ENCODE assay signal across 20 mouse cellular contexts in the genomic region with DNA sequence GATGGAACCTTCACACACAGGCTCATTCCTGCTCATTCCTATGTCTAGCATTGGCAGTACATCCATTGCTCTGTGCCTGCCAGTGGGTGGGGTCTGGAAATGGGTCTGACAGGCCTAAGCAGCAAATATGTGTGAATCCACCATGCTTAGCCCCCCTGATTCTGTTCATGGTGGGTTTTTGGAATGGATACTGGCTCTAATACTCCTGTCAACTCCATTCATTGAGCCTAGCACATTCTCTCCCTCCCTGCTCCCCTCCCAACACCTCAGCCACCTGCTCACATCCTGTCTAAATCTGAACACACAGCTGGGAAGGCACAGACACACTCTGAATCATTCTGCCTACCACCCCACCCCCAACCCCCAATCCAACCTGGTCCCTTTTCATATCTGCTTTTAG.
DNase-seq lines count a peak whose midpoint lies in the region; ATAC-seq lines count a peak whose summit lies in the region.
"Had no signal": no experiment of that assay in that cellular context is flagged by ENCODE, and none has a peak within 500 bp of the region (broad histone marks: within the 10 kb centered on the region; RNA-seq: fewer than 3 reads in every experiment).

No protein-coding gene starts in this region.

- H3K4me1 ChIP-seq in lung, embryonic 16.5 days (replicated peaks; ENCODE audit: control insufficient read depth, insufficient read depth, low read length) = no peaks in the 10 kb centered on the region
- no peaks in the 10 kb centered on the region for H3K4me1 ChIP-seq in forebrain, embryonic 12.5 days
- H3K4me1 ChIP-seq: embryonic facial prominence, embryonic 12.5 days; heart, embryonic 12.5 days; hindbrain, embryonic 15.5 days had no signal

- H3K27ac ChIP-seq in lung, embryonic 16.5 days (ENCODE audit: low read length) = peak overlapping the region; percentile 18
- no peak overlapping the region for H3K27ac ChIP-seq in forebrain, embryonic 12.5 days
- H3K27ac ChIP-seq: embryonic facial prominence, embryonic 12.5 days; hindbrain, embryonic 15.5 days had no signal

- no peak overlapping the region for H3K4me2 ChIP-seq in lung, embryonic 16.5 days (ENCODE audit: low read depth, low read length)
- no peak overlapping the region for H3K4me2 ChIP-seq in forebrain, embryonic 12.5 days
- H3K4me2 ChIP-seq: embryonic facial prominence, embryonic 12.5 days; heart, embryonic 12.5 days; hindbrain, embryonic 15.5 days had no signal

- peak; percentile 88 for ATAC-seq in lung, embryonic 16.5 days (ENCODE audit: low read depth)
- no peak for ATAC-seq in forebrain, embryonic 12.5 days (ENCODE audit: low FRiP score)
- no peak for ATAC-seq in monocyte, adult 5-6 weeks (replicated peaks; ENCODE audit: insufficient number of reproducible peaks, low FRiP score, low TSS enrichment, poor library complexity, severe bottlenecking)
- ATAC-seq: CD4-positive, CD25-positive, alpha-beta regulatory T cell, adult 4 months; forebrain, embryonic 16.5 days had no signal

- no peak overlapping the region for H3K4me3 ChIP-seq in lung, embryonic 16.5 days (ENCODE audit: low read length)
- H3K4me3 ChIP-seq in forebrain, embryonic 12.5 days (replicated peaks) = no peak overlapping the region
- H3K4me3 ChIP-seq: embryonic facial prominence, embryonic 12.5 days; heart, embryonic 12.5 days; hindbrain, embryonic 15.5 days had no signal

- peak; percentile 72 for DNase-seq in heart, adult 11 months
- DNase-seq in heart, postnatal 25 days (ENCODE audit: low spot score) = no peak
- peak; percentile 18 for DNase-seq in lung, postnatal 25 days (ENCODE audit: low spot score)
- no peak for DNase-seq in left cerebral cortex, adult 11 months (ENCODE audit: low spot score)
- DNase-seq: adrenal gland, adult 8-10 months; B cell, adult 2 months; cerebellum, adult 11-12 months; cerebellum, adult 9-10 months; cerebellum, postnatal 25 days; gastrocnemius, postnatal 14 days; heart, postnatal 36 days had no signal

- no peaks in the 10 kb centered on the region for H3K36me3 ChIP-seq in lung, embryonic 16.5 days (ENCODE audit: control insufficient read depth, insufficient read depth, low read length)
- H3K36me3 ChIP-seq in forebrain, embryonic 12.5 days (replicated peaks) = no peaks in the 10 kb centered on the region
- H3K36me3 ChIP-seq: embryonic facial prominence, embryonic 12.5 days; G1E; heart, embryonic 12.5 days; hindbrain, embryonic 15.5 days had no signal

- H3K27me3 ChIP-seq in lung, embryonic 16.5 days (ENCODE audit: control insufficient read depth, insufficient read depth, low read depth, low read length) = no peaks in the 10 kb centered on the region
- H3K27me3 ChIP-seq in forebrain, embryonic 12.5 days = no peaks in the 10 kb centered on the region
- H3K27me3 ChIP-seq: embryonic facial prominence, embryonic 12.5 days; heart, embryonic 12.5 days; hindbrain, embryonic 15.5 days had no signal

- no peak overlapping the region for H3K9ac ChIP-seq in lung, embryonic 16.5 days (ENCODE audit: low read length)
- no peak overlapping the region for H3K9ac ChIP-seq in forebrain, embryonic 12.5 days
- H3K9ac ChIP-seq: embryonic facial prominence, embryonic 12.5 days; heart, embryonic 12.5 days; hindbrain, embryonic 15.5 days had no signal

- intact Hi-C loops in heart, postnatal 25 days (cut with DNase I) = no loop called here

- H3K9me3 ChIP-seq in lung, embryonic 16.5 days (ENCODE audit: control insufficient read depth, low read length) = no peaks in the 10 kb centered on the region
- H3K9me3 ChIP-seq in forebrain, embryonic 12.5 days = no peaks in the 10 kb centered on the region
- H3K9me3 ChIP-seq: embryonic facial prominence, embryonic 12.5 days; heart, embryonic 12.5 days; hindbrain, embryonic 15.5 days had no signal

Comparison
In these comparisons a context has a peak if more than half of its experiments do, and no peak if none do; other contexts are left out.
1. DNase-seq: peak in heart, adult 11 months (single experiment) and lung, postnatal 25 days (single experiment); none in heart, postnatal 25 days (single experiment) and left cerebral cortex, adult 11 months (single experiment).